Comparison of ENCODE assay signal across 8 mouse cellular contexts in genomic region chr1:58710711-58711364, GRCm38 (mm10). TPM values are rescaled to one million over a fixed set of nuclear protein-coding genes. Genes with fewer than 3 reads are reported as not detected.
DNase-seq lines count a peak whose midpoint lies in the region; ATAC-seq and TF ChIP-seq lines count a peak whose summit lies in the region.

No protein-coding gene starts in this region.

- 49% methylated on average over 10 of the region's 10 CpGs for WGBS in cerebellum, adult 2 months
- WGBS in limb, embryonic 12.5 days, result 45% methylated on average over 10 of the region's 10 CpGs
- WGBS in neural tube, embryonic 12.5 days, result 55% methylated on average over 10 of the region's 10 CpGs

- H3K27ac ChIP-seq in cerebellum, adult 2 months (ENCODE audit: insufficient read depth, low read length), result peak overlapping the region; percentile 57; the same call in 1 of the 2 replicates
- peak overlapping the region; percentile 99 for H3K27ac ChIP-seq in embryonic fibroblast, embryonic 13.5 days (ENCODE audit: insufficient read depth, low read length)
- peak overlapping the region; percentile 99 for H3K27ac ChIP-seq in limb, embryonic 12.5 days
- 0 out of 2 replicates have a peak overlapping the region, but pooled peaks have one; percentile 26 for H3K27ac ChIP-seq in neural tube, embryonic 12.5 days

- TF ChIP-seq POLR2A in cerebellum, adult 2 months (IDR thresholded peaks at IDR 0.05; ENCODE audit: borderline replicate concordance, insufficient read depth, low read length), result no peak
- TF ChIP-seq POLR2A in embryonic fibroblast, embryonic 13.5 days (IDR thresholded peaks at IDR 0.05; ENCODE audit: low read depth, low read length), result no peak

- no peaks in the 10 kb centered on the region for H3K4me1 ChIP-seq in cerebellum, adult 2 months (ENCODE audit: control insufficient read depth, insufficient read depth, low read length)
- no peaks in the 10 kb centered on the region for H3K4me1 ChIP-seq in embryonic fibroblast, embryonic 13.5 days (ENCODE audit: control insufficient read depth, insufficient read depth, low read length)
- peaks cover 12% of the 10 kb centered on the region for H3K4me1 ChIP-seq in limb, embryonic 12.5 days (replicated peaks)
- H3K4me1 ChIP-seq in neural tube, embryonic 12.5 days, result peaks cover 6% of the 10 kb centered on the region; the same call in 1 of the 2 replicates

- H3K36me3 ChIP-seq in limb, embryonic 12.5 days, result peaks cover 9% of the 10 kb centered on the region; the same call in 1 of the 2 replicates
- H3K36me3 ChIP-seq in neural tube, embryonic 12.5 days, result no peaks in the 10 kb centered on the region

- no peaks in the 10 kb centered on the region for H3K27me3 ChIP-seq in cerebellum, adult 2 months (ENCODE audit: control insufficient read depth, insufficient read depth, low read length)
- H3K27me3 ChIP-seq in limb, embryonic 12.5 days, result no peaks in the 10 kb centered on the region
- H3K27me3 ChIP-seq in neural tube, embryonic 12.5 days (replicated peaks), result no peaks in the 10 kb centered on the region

- peak overlapping the region; percentile 68 for H3K4me2 ChIP-seq in limb, embryonic 12.5 days
- H3K4me2 ChIP-seq in neural tube, embryonic 12.5 days (replicated peaks), result peak overlapping the region; percentile 70

- no peak for DNase-seq in cerebellum, adult 2 months
- no peak for DNase-seq in cerebellum, adult 8-10 months
- peak; percentile 85 for DNase-seq in 416B (ENCODE audit: low read depth)
- DNase-seq in layer of hippocampus, postnatal 36 days, result no peak
- no peak for DNase-seq in gastrocnemius, postnatal 25 days

- TF ChIP-seq CTCF in cerebellum, adult 2 months (IDR thresholded peaks at IDR 0.05; ENCODE audit: borderline replicate concordance, insufficient read depth, low read depth, low read length), result no peak
- TF ChIP-seq CTCF in embryonic fibroblast, embryonic 13.5 days (IDR thresholded peaks at IDR 0.05; ENCODE audit: borderline replicate concordance, insufficient read depth, low read length), result no peak

- no peaks in the 10 kb centered on the region for H3K9me3 ChIP-seq in limb, embryonic 12.5 days
- H3K9me3 ChIP-seq in neural tube, embryonic 12.5 days, result no peaks in the 10 kb centered on the region

- no peak for ATAC-seq in limb, embryonic 12.5 days (ENCODE audit: insufficient number of reproducible peaks, insufficient read depth, low FRiP score, low TSS enrichment, low read depth)
- ATAC-seq in neural tube, embryonic 12.5 days (ENCODE audit: low FRiP score, low read depth), result 0 out of 2 replicates have a peak, but pooled peaks have one; percentile 57

- H3K4me3 ChIP-seq in cerebellum, adult 2 months (replicated peaks; ENCODE audit: insufficient read depth, low read depth, low read length), result peak overlapping the region; percentile 66
- peak overlapping the region; percentile 44 for H3K4me3 ChIP-seq in embryonic fibroblast, embryonic 13.5 days (ENCODE audit: insufficient read depth, low read length)
- peak overlapping the region; percentile 57 for H3K4me3 ChIP-seq in limb, embryonic 12.5 days (replicated peaks)
- peak overlapping the region; percentile 64 for H3K4me3 ChIP-seq in neural tube, embryonic 12.5 days

- peak overlapping the region; percentile 83 for H3K9ac ChIP-seq in limb, embryonic 12.5 days (replicated peaks)
- peak overlapping the region; percentile 78; the same call in 1 of the 2 replicates for H3K9ac ChIP-seq in neural tube, embryonic 12.5 days

RNA-seq across cellular contexts. Expression of gene Cflar, which starts 0.5 kb away (rescaled TPM):
- polyA plus RNA-seq in cerebellum, adult 2 months (2012; rRNA removed), result 15.4 and 16.1 TPM in 2 replicates
- polyA plus RNA-seq in embryonic fibroblast, embryonic 13.5 days (2011; ENCODE audit: insufficient read length, low read depth, missing spikeins), result 51.2 and 68.0 TPM in 2 replicates
- polyA plus RNA-seq in limb, embryonic 12.5 days (2016; fragmentation: Nextera tagmentation; extraction: Ambion mirVana), result 29.9 and 34.3 TPM in 2 replicates
- 21.5 and 22.8 TPM in 2 replicates for polyA plus RNA-seq in neural tube, embryonic 12.5 days (2016; fragmentation: Nextera tagmentation; extraction: Ambion mirVana)
- total RNA-seq in layer of hippocampus, postnatal 36 days (2021), result 10 to 100 TPM; 38.3 to 38.9 TPM
- 10 to 100 TPM; 40.0 to 41.4 TPM for total RNA-seq in gastrocnemius, postnatal 25 days (2021)

RNA-seq across cellular contexts. Expression of gene Als2cr12, which starts 15.0 kb away (rescaled TPM):
- 0.08 TPM in 1 of 2 replicates, not detected in the other for polyA plus RNA-seq in cerebellum, adult 2 months (2012; rRNA removed)
- 0.55 TPM in 1 of 2 replicates, not detected in the other for polyA plus RNA-seq in embryonic fibroblast, embryonic 13.5 days (2011; ENCODE audit: insufficient read length, low read depth, missing spikeins)
- not detected in 2 replicates for polyA plus RNA-seq in limb, embryonic 12.5 days (2016; fragmentation: Nextera tagmentation; extraction: Ambion mirVana)
- polyA plus RNA-seq in neural tube, embryonic 12.5 days (2016; fragmentation: Nextera tagmentation; extraction: Ambion mirVana), result not detected in 2 replicates
- total RNA-seq in layer of hippocampus, postnatal 36 days (2021), result not detected
- not detected for total RNA-seq in gastrocnemius, postnatal 25 days (2021)

Comparison
In these comparisons a context has a peak if more than half of its experiments do, and no peak if none do; other contexts are left out.
1. H3K27ac ChIP-seq: peak in every context shown above with its lines; median percentile 99 in embryonic fibroblast, embryonic 13.5 days; 99 in limb, embryonic 12.5 days; 57 in cerebellum, adult 2 months; 26 in neural tube, embryonic 12.5 days.